Mouse (Mus musculus) limb, embryonic 13.5 days (tissue): ENCODE measurements around the gene Sirt3. TPM values are rescaled to one million over a fixed set of nuclear protein-coding genes. Genes with fewer than 3 reads are reported as not detected.
A peak's percentile ranks its signal among the peaks of the same experiment; 100 is the strongest.

ENCODE experiments used
- ATAC-seq: fragments of 200-750 bp; cut with Nextera tagmentation; 2 replicates; pipeline ENCODE4 v1.8.0; 2017; ENCODE audit warnings: low read depth, moderate number of reproducible peaks, moderate TSS enrichment; ENCODE audit not compliant: low FRiP score
- H3K27ac ChIP-seq: fragments of 300-500 bp; sonication (generic); 2 replicates; pipeline ENCODE4 v1.5.1; 2015; ENCODE audit warnings: inconsistent platforms, mild to moderate bottlenecking, moderate library complexity
- H3K27me3 ChIP-seq: fragments of 300-500 bp; sonication (generic); 2 replicates; pipeline ENCODE4 v1.6.1; 2015; ENCODE audit warnings: mild to moderate bottlenecking, inconsistent platforms
- H3K36me3 ChIP-seq: fragments of 300-500 bp; sonication (generic); 2 replicates; pipeline ENCODE4 v1.6.1; 2015; ENCODE audit warnings: inconsistent platforms, mild to moderate bottlenecking, moderate library complexity
- H3K4me1 ChIP-seq: fragments of 300-500 bp; sonication (generic); 2 replicates; pipeline ENCODE4 v1.6.1; 2015; ENCODE audit warnings: inconsistent platforms
- H3K4me2 ChIP-seq: fragments of 300-500 bp; sonication (generic); replicated peaks from 2 replicates; pipeline ENCODE4 v1.6.1; 2015; ENCODE audit warnings: inconsistent platforms, mild to moderate bottlenecking, moderate library complexity
- H3K4me3 ChIP-seq: fragments of 300-500 bp; sonication (generic); 2 replicates; pipeline ENCODE4 v1.5.1; 2015; ENCODE audit warnings: moderate library complexity, mild to moderate bottlenecking, inconsistent platforms
- H3K9ac ChIP-seq: fragments of 300-500 bp; sonication (generic); 2 replicates; pipeline ENCODE4 v1.6.1; 2015; ENCODE audit warnings: mild to moderate bottlenecking, inconsistent platforms
- H3K9me3 ChIP-seq: fragments of 300-500 bp; sonication (generic); 2 replicates; pipeline ENCODE4 v1.6.1; 2016; ENCODE audit warnings: inconsistent platforms
- WGBS: fragments of 180-500 bp; shearing (Covaris S2); methylation state at CpG from one replicate; pipeline ENCODE4 v1.1.7; 2015; 5-methylcytosine and 5-hydroxymethylcytosine counted together
- polyA plus RNA-seq: library from polyadenylated mRNA; unstranded; fragments of >200 nt; fragmentation: Nextera tagmentation; extraction: Ambion mirVana; gene quantifications from 2 replicates; pipeline ENCODE4 v1.2.1, GENCODE M21; 2015

Gene Sirt3
- polyA plus RNA-seq, 1 experiment from 2014 or later: 30.1 TPM

- no peak within 1 kb of the TSS for H3K4me2 ChIP-seq
- 25% methylated on average over 14 of the region's 14 CpGs for WGBS
- H3K9ac ChIP-seq: no peak within 1 kb of the TSS; the same call in 1 of the 2 replicates
- H3K9me3 ChIP-seq: no peaks in the 10 kb centered on the region
- H3K4me1 ChIP-seq: peaks cover 7% of the 10 kb centered on the region; the same call in 1 of the 2 replicates
- H3K27ac ChIP-seq: no peak within 1 kb of the TSS
- ATAC-seq: peak; percentile 73
- no peak within 1 kb of the TSS for H3K4me3 ChIP-seq
- no peaks in the 10 kb centered on the region for H3K36me3 ChIP-seq
- H3K27me3 ChIP-seq: peaks cover 52% of the 10 kb centered on the region
Measured at GRCm38 (mm10) chr7:140844905-140845665, 37.0 kb downstream of the Sirt3 start, which contains the start of gene Scgb1c1. Gene Scgb1c1 (plus strand): TSS chr7:140845547.

GRCm38 (mm10) chr7:140843806-140844205 lies 38.3 kb downstream of the Sirt3 start:
- H3K27ac ChIP-seq: no peak overlapping the region
- no peaks in the 10 kb centered on the region for H3K9me3 ChIP-seq
- 76% methylated on average over 7 of the region's 7 CpGs for WGBS
- H3K27me3 ChIP-seq: peaks cover 62% of the 10 kb centered on the region
- no peak for ATAC-seq
- no peak overlapping the region for H3K4me3 ChIP-seq
- H3K4me1 ChIP-seq: peaks cover 7% of the 10 kb centered on the region; the same call in 1 of the 2 replicates
- no peak overlapping the region for H3K4me2 ChIP-seq
- H3K9ac ChIP-seq: no peak overlapping the region
- no peaks in the 10 kb centered on the region for H3K36me3 ChIP-seq

GRCm38 (mm10) chr7:140840750-140841735 lies 41.1 kb downstream of the Sirt3 start:
- Histone ChIP-seq H3K4me1 (peaks cover 5% of the 10 kb centered on the region; the same call in 1 of the 2 replicates), H3K27me3 (peaks cover 55% of the 10 kb centered on the region), H3K9ac (no peak overlapping the region), H3K9me3 (no peaks in the 10 kb centered on the region), H3K4me3 (no peak overlapping the region), H3K36me3 (no peaks in the 10 kb centered on the region), H3K27ac (no peak overlapping the region), H3K4me2 (no peak overlapping the region)
- WGBS: 36% methylated on average over 19 of the region's 19 CpGs
- ATAC-seq: no peak

- Histone ChIP-seq H3K27me3 (peaks cover 55% of the 10 kb centered on the region), H3K9ac (no peak overlapping the region), H3K36me3 (no peaks in the 10 kb centered on the region), H3K9me3 (no peaks in the 10 kb centered on the region), H3K4me3 (no peak overlapping the region), H3K4me2 (no peak overlapping the region), H3K4me1 (no peaks in the 10 kb centered on the region), H3K27ac (no peak overlapping the region)
- 53% methylated on average over 5 of the region's 5 CpGs for WGBS
- ATAC-seq: no peak
Measured at GRCm38 (mm10) chr7:140839556-140839955, 42.6 kb downstream of the Sirt3 start.

- WGBS: 83% methylated on average over 9 of the region's 9 CpGs
- Histone ChIP-seq H3K27ac (no peak overlapping the region), H3K4me2 (no peak overlapping the region), H3K27me3 (peaks cover 28% of the 10 kb centered on the region), H3K4me1 (no peaks in the 10 kb centered on the region), H3K4me3 (no peak overlapping the region), H3K36me3 (no peaks in the 10 kb centered on the region), H3K9ac (0 out of 2 replicates have a peak overlapping the region, but pooled peaks have one; percentile 19), H3K9me3 (no peaks in the 10 kb centered on the region)
- ATAC-seq: no peak
Measured at GRCm38 (mm10) chr7:140836243-140837115, 45.6 kb downstream of the Sirt3 start.

GRCm38 (mm10) chr7:140835758-140836087 lies 46.4 kb downstream of the Sirt3 start:
- no peak overlapping the region for H3K27ac ChIP-seq
- H3K27me3 ChIP-seq: peaks cover 20% of the 10 kb centered on the region
- no peaks in the 10 kb centered on the region for H3K9me3 ChIP-seq
- WGBS: 78% methylated on average over 2 of the region's 2 CpGs
- no peak overlapping the region for H3K4me3 ChIP-seq
- H3K4me2 ChIP-seq: no peak overlapping the region
- no peak for ATAC-seq
- H3K9ac ChIP-seq: no peak overlapping the region
- H3K36me3 ChIP-seq: no peaks in the 10 kb centered on the region
- no peaks in the 10 kb centered on the region for H3K4me1 ChIP-seq

- Histone ChIP-seq H3K9ac (no peak within 1 kb of the TSS), H3K4me3 (no peak within 1 kb of the TSS), H3K9me3 (no peaks in the 10 kb centered on the region), H3K27ac (no peak within 1 kb of the TSS), H3K27me3 (peaks cover 15% of the 10 kb centered on the region), H3K4me1 (no peaks in the 10 kb centered on the region), H3K36me3 (no peaks in the 10 kb centered on the region), H3K4me2 (no peak within 1 kb of the TSS)
- ATAC-seq: no peak
- 43% methylated on average over 20 of the region's 20 CpGs for WGBS
Measured at GRCm38 (mm10) chr7:140834968-140835757, 46.9 kb downstream of the Sirt3 start, which contains the start of gene Urah. Gene Urah (plus strand): TSS chr7:140835018.

- Histone ChIP-seq H3K4me3 (no peak overlapping the region), H3K9me3 (no peaks in the 10 kb centered on the region), H3K27me3 (no peaks in the 10 kb centered on the region; the same call in 1 of the 2 replicates), H3K27ac (no peak overlapping the region), H3K36me3 (no peaks in the 10 kb centered on the region), H3K4me2 (no peak overlapping the region), H3K4me1 (no peaks in the 10 kb centered on the region), H3K9ac (no peak overlapping the region)
- WGBS: 82% methylated on average over 4 of the region's 4 CpGs
- no peak for ATAC-seq
Measured at GRCm38 (mm10) chr7:140833341-140833740, 48.8 kb downstream of the Sirt3 start.

GRCm38 (mm10) chr7:140831447-140831846 lies 50.7 kb downstream of the Sirt3 start:
- no peak overlapping the region for H3K27ac ChIP-seq
- no peaks in the 10 kb centered on the region; the same call in 1 of the 2 replicates for H3K27me3 ChIP-seq
- no peaks in the 10 kb centered on the region for H3K4me1 ChIP-seq
- H3K9ac ChIP-seq: no peak overlapping the region
- H3K9me3 ChIP-seq: no peaks in the 10 kb centered on the region
- no peak for ATAC-seq
- H3K4me3 ChIP-seq: no peak overlapping the region
- H3K4me2 ChIP-seq: no peak overlapping the region
- 73% methylated on average over 6 of the region's 6 CpGs for WGBS
- no peaks in the 10 kb centered on the region for H3K36me3 ChIP-seq

- H3K4me3 ChIP-seq: no peak overlapping the region
- H3K27me3 ChIP-seq: no peaks in the 10 kb centered on the region; the same call in 1 of the 2 replicates
- H3K27ac ChIP-seq: no peak overlapping the region
- no peak overlapping the region for H3K4me2 ChIP-seq
- 44% methylated on average over 8 of the region's 8 CpGs for WGBS
- no peaks in the 10 kb centered on the region for H3K4me1 ChIP-seq
- no peaks in the 10 kb centered on the region for H3K9me3 ChIP-seq
- ATAC-seq: no peak
- no peaks in the 10 kb centered on the region for H3K36me3 ChIP-seq
- H3K9ac ChIP-seq: no peak overlapping the region
Measured at GRCm38 (mm10) chr7:140828171-140828881, 53.8 kb downstream of the Sirt3 start.
